Mouse (Mus musculus) T-helper 2 cell (primary cell): ENCODE data around the gene Dtd1.

Experiments
- in situ Hi-C: fragments of 300-600 bp; cut with MboI, MseI; formaldehyde crosslinking; loops from one replicate; pipeline ENCODE4 v1.15.1; 2025; ENCODE audit warnings: high pct_unique_total_duplicates

Gene Dtd1

GRCm38 (mm10) chr2:144599831-144600687, at the start of gene Dtd1:
TSS of gene Dtd1 (plus strand) at chr2:144599897.
- in situ Hi-C loops: no loop called here

DNA sequence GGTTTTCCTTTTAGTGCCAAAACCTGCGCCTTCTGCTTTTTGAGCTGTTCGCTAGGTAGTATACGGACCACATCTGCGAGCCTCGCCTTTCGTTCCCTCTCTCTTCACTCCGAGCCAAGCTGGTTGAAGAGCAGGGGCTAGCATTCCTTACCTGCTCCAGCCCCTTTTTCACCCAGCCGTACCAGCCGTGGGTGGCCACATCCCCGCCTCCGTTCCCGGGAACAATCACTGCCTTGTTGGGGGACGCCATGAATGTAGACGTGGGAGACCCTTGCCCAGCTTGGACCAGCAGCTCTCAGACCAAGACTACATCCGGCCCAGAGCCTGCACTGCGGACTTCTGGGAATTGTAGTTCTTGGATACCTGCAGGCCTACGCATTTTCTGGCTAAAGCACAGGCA, 49.2 kb upstream of the Dtd1 start, which contains the start of gene Rbbp9:
TSS of gene Rbbp9 (minus strand) at position 341 of the 400 bp plus-strand sequence.
- in situ Hi-C loops: loop anchor here (5.0 to 25.0 kb wide), 2 partner anchors 42 to 288 kb away; partner anchors contain the start of genes Mgme1, Smim26 and Snx5

DNA sequence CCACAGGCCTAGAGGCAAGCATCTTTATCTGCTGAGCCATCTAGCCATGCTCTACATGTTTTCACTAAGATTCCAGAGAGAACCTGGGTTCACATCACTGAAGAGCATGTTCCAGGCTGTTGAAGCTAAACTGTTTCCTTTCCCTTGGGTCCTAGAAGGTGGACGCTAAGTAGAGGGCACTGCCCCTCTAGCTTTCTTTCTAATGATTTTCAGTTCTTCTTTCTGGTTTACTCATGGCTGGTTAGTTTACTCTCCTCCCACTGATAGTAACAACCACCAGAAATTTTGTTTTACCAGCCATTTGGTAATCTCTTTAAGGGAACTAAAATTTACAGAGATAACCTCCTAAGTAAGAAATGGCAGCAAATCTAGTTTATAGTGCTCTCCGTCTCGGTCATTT, 45.8 kb upstream of the Dtd1 start:
- in situ Hi-C loops: loop anchor here (5.0 to 25.0 kb wide), 2 partner anchors 38 to 292 kb away; partner anchors contain the start of genes Mgme1, Smim26 and Snx5

DNA sequence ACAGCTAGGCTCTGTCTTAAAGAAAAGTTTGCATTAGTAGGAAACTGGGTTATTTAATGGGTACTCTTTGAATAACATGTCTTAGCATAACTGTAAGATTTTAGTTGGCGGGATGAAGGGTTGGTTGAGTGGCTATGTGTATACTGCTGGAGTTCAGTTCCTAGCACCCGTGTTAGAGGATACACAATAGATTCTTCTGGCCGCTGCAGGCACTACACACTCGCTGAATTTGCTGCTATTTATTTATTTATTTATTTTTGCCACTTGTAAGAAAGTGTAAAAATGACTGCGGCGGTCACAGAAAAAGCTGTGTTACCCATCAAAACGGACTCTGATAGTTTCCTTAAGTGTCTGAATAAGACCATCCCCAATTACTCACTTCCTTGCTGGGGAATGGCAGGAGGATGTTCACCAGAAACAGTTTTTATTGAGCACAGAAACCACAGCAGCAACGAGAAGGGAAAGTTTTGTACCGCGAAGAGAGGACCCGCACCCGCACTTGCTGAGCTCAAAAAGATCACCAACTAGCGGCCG, 44.3 kb upstream of the Dtd1 start:
- in situ Hi-C loops: loop anchor here (25.0 kb wide), 1 partner anchor 293 kb away; the partner anchor contains the start of genes Mgme1 and Snx5

GRCm38 (mm10) chr2:144555820-144556552, 43.7 kb upstream of the Dtd1 start, which contains the start of gene Sec23b:
TSS of gene Sec23b (plus strand) at chr2:144556229.
- in situ Hi-C loops: loop anchor here (25.0 kb wide), 1 partner anchor 294 kb away; the partner anchor contains the start of genes Mgme1 and Snx5

DNA sequence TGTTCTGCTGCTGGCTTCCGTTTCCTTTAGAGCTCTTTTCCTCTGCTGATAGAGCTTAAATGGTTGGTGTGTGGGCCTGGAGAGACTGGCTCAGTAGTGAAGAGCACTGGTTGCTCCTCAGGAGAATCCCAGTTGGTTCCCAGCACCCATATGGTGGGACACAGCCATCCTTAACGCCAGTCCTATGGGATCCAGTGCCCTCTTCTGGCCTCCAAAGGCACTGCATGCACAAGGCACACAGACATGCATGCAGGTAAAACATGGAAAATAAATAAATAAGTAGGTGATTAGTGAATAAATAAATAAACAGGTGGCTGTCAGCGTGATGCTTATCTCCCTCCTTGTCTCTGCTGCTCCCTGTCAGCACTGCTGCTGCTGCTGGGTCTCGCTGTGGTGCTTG, 11.0 kb upstream of the Dtd1 start:
- in situ Hi-C loops: no loop called here

DNA sequence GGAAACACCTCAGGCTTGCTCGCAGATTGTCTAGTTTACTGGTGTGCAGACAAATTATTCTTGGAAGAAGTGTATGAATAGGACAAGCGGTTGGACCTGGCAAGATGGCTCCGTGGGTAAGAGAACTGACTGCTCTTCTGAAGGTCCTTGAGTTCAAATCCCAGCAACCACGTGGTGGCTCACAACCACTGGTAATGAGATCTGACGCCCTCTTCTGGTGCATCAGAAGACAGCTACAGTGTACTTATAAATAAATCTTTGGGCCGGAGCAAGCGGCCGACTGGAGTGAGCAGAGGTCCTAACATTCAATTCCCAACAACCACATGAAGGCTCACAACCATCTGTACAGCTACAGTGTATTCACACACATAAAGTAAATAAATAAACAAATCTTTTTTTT, 6.7 kb upstream of the Dtd1 start:
- in situ Hi-C loops: loop anchor here (5.0 kb wide), 1 partner anchor 41 kb away; the partner anchor contains the start of gene Rbbp9

GRCm38 (mm10) chr2:144593951-144594651, 5.6 kb upstream of the Dtd1 start, which contains the start of gene Smim26:
TSS of gene Smim26 (plus strand) at chr2:144594054.
- in situ Hi-C loops: loop anchor here (5.0 kb wide), 1 partner anchor 42 kb away; the partner anchor contains the start of gene Rbbp9

DNA sequence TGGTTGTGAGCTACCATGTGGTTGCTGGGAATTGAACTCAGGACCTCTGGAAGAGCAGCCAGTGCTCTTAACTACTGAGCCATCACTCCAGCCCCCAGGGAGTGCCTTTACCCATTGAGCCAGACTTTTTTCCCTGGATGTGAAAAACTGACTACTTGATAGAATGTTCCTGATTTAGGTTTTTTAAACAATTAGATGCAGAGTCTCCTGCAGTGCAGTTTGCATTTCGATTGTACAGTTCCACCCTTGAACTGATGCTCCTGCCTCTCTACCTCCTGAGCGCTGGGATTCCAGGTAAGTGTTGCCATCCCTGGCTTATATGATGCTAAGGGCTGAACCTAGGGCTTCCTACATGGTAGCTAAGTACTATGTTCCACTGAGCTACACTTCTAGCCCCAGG, 1.7 kb upstream of the Dtd1 start:
- in situ Hi-C loops: no loop called here

- in situ Hi-C loops: no loop called here
Observed at GRCm38 (mm10) chr2:144601576-144601975, 1.9 kb downstream of the Dtd1 start.

DNA sequence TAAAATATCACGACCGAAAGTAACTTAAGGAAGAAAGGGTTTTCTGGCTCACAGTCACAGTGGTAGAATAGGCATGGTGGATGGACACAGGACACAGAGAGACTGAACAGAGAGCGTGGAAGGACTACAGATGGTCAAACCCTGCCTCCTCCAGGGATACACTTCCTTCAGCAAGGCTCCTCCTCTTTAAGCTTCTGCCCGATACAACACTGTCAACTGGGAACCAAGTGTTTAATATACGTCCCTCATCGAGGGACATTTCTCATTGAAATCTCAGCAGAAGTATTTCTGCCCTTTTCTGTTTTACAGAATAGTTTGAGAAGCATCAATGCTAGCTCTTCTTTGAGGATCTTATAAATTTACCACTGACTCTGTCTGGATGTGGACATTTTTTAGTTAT, 14.3 kb downstream of the Dtd1 start:
- in situ Hi-C loops: no loop called here

GRCm38 (mm10) chr2:144617074-144617874, 17.6 kb downstream of the Dtd1 start:
- in situ Hi-C loops: no loop called here

- in situ Hi-C loops: no loop called here
Observed at GRCm38 (mm10) chr2:144621491-144621890, 21.8 kb downstream of the Dtd1 start.

- in situ Hi-C loops: loop anchor here (10.0 kb wide), 1 partner anchor 951 kb away; no protein-coding TSS in a partner anchor
Observed at GRCm38 (mm10) chr2:144633551-144633950, 33.9 kb downstream of the Dtd1 start.

DNA sequence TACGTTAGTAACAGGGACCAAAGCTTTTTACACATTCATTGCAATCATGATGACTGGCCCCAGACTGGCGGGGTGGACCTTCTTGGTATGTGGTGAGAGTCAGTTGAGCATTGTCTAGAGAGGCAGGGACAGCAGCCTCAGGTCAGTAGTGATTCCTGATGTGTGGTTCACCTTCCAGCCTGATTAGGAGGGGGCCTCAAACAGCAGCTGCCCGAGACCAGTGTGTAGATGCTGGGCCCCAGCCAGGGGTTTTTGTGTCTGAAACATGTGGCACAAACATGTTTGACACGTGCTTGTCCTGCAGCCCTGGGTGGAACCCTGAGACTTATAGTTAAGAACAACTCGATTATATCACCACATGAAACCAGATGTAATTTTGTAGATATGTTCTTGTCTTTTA, 34.5 kb downstream of the Dtd1 start:
- in situ Hi-C loops: loop anchor here (10.0 kb wide), 1 partner anchor 951 kb away; no protein-coding TSS in a partner anchor

DNA sequence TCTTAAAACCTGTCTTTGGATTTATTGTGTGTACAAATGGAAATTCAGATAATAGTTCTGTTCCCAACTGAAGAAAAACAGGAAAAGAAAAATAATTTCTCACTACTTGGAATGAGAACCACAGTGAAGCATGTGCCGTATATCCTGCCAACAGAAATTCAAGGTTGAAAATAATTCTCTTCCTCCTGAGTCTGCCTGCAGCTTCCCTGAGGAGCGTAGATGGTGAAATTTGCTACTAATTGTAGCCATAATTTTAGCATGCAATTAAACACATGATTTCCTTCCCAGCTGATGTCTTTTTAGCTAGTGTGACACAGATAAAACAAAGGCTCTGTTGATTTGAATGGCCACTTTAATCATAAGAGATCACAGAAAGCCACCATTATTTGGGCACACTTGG, 35.0 kb downstream of the Dtd1 start:
- in situ Hi-C loops: loop anchor here (10.0 kb wide), 1 partner anchor 950 kb away; no protein-coding TSS in a partner anchor

- in situ Hi-C loops: loop anchor here (10.0 kb wide), 1 partner anchor 949 kb away; no protein-coding TSS in a partner anchor
Observed at GRCm38 (mm10) chr2:144635644-144636320, 36.1 kb downstream of the Dtd1 start.

- in situ Hi-C loops: loop anchor here (10.0 kb wide), 1 partner anchor 948 kb away; no protein-coding TSS in a partner anchor
Observed at GRCm38 (mm10) chr2:144637204-144637603, 37.5 kb downstream of the Dtd1 start.
